Mouse (Mus musculus) olfactory bulb, adult 2 months (tissue): ENCODE measurements at regions not wholly inside any gene's neighbourhood (a gene's known extent, or its start where the extent isn't known, plus 50 kb on each side); places are given as distances from the start of the nearest gene placed in this dataset.

ENCODE experiments used
- H3K27ac ChIP-seq: fragments of 200-500 bp; 2 replicates; pipeline ENCODE4 v1.5.1; 2012; ENCODE audit warnings: low read depth, low read length; ENCODE audit not compliant: insufficient read depth
- H3K4me1 ChIP-seq: fragments of 200-500 bp; 2 replicates; pipeline ENCODE4 v1.6.1; 2012; ENCODE audit warnings: low read length; ENCODE audit not compliant: control insufficient read depth, insufficient read depth
- H3K4me3 ChIP-seq: fragments of 200-500 bp; 2 replicates; pipeline ENCODE4 v1.5.1; 2012; ENCODE audit warnings: mild to moderate bottlenecking, low read depth, low read length, moderate library complexity; ENCODE audit not compliant: insufficient read depth
- CTCF ChIP-seq: fragments of 200-500 bp; IDR thresholded peaks from 2 replicates; pipeline ENCODE4 v1.5.1; 2012; ENCODE audit warnings: low read depth, mild to moderate bottlenecking, low read length, moderate library complexity; ENCODE audit not compliant: insufficient read depth
- POLR2A ChIP-seq: fragments of 200-500 bp; IDR thresholded peaks from 2 replicates; pipeline ENCODE4 v1.6.1; 2012; ENCODE audit warnings: mild to moderate bottlenecking, low read depth, low read length, moderate library complexity; ENCODE audit not compliant: insufficient read depth
- WGBS: fragments of 180-500 bp; shearing (Covaris S2); methylation state at CpG from one replicate; pipeline ENCODE4 v1.1.7; 2018; 5-methylcytosine and 5-hydroxymethylcytosine counted together

DNA sequence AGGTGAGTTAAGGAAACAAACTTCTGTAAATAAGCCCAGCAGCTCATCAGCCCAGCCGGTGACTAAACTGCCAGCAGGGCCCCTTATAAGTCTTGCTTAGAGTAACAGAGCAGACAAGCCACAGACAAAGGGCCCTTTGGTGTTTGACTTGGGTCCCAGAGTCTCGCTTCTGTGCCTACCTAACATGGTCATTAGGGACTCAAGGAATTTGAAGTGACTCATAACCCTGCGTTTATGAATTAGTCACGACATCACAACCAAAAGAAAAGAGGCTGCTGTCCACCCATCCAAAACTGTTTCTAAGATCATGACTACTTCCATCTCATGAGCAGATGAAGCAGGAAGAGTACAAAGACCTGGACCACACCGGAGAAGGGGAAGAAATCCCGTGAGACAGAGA lies 227.5 kb upstream of the Fn1 start:
- no peak for TF ChIP-seq POLR2A
- no peak for TF ChIP-seq CTCF
- WGBS = 77% methylated on average over 6 of the region's 6 CpGs
- no peak overlapping the region for H3K4me3 ChIP-seq

GRCm38 (mm10) chr1:71876712-71877401 lies 223.9 kb upstream of the Fn1 start:
- no peaks in the 10 kb centered on the region for H3K4me1 ChIP-seq
- 79% methylated on average over 9 of the region's 9 CpGs for WGBS
- TF ChIP-seq CTCF (no peak), POLR2A (no peak)
- no peak overlapping the region for H3K4me3 ChIP-seq
- H3K27ac ChIP-seq = no peak overlapping the region

More for the DNA sequence above, 227.5 kb upstream of the Fn1 start:
- no peak overlapping the region for H3K27ac ChIP-seq
- H3K4me1 ChIP-seq = no peaks in the 10 kb centered on the region

DNA sequence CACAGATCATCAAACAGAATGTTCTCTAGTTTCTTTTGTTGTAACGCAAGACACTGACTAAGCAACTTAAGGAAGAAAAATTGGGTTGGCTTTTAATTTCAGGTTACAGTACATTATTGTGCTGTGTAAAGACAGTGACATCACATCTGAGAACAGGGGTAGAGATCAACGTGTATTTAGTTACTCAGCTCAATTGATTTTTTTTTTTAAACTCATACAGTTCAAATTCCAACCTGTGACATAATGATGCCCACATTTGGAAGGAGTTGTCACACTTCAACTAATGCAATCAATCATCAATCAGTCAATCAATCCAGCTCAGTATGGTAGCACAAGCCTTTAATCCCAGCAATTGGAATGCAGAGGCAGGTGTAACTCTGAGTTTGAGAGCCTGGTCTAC lies 221.0 kb upstream of the Fn1 start:
- Histone ChIP-seq H3K4me3 (no peak overlapping the region), H3K4me1 (no peaks in the 10 kb centered on the region), H3K27ac (no peak overlapping the region)
- WGBS = 68% methylated on average over 2 of the region's 2 CpGs
- TF ChIP-seq POLR2A (no peak), CTCF (no peak)

DNA sequence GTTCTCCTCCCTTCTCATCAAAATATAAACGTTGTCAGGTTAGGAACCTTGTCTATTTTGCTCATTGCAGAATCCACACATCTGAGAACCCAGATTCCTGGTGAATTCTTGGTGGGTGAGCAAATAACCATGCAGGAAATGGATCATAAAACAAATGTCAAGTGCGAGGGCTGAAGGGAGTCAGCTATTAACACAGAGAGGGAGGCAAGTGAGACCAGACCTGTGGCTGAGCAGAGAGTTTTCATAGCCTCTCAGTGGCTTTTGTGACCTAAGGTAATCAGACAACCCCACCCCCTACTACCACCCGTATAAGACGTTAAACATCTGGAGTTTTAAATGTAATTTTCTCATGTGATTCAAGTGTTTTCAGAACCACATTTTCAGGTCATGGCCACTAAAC lies 212.7 kb upstream of the Fn1 start:
- Histone ChIP-seq H3K4me1 (no peaks in the 10 kb centered on the region), H3K4me3 (no peak overlapping the region), H3K27ac (no peak overlapping the region)
- TF ChIP-seq CTCF = no peak
- TF ChIP-seq POLR2A = no peak
- 81% methylated on average over 4 of the region's 4 CpGs for WGBS

DNA sequence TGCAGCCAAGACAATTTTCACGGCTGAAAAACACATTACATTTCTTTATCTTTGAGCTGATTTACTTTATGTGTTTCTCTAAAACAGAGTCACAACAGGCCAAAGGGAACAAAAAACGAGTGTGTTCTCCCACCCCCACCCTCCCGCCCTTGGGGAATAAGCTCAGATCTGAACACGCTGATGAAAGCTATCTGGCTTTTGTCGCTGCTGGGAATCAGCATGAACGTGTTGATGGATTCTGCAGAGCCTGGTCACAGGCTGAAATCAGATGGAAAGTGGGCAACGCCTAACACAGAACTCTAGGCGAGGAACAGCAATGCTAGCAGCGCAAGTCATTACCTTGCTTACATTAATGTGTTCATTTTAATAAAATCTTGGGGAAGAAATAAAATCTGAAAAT lies 211.7 kb upstream of the Fn1 start:
- WGBS = 68% methylated on average over 9 of the region's 9 CpGs

GRCm38 (mm10) chr1:71853212-71853611 lies 200.2 kb upstream of the Fn1 start:
- TF ChIP-seq POLR2A (no peak), CTCF (no peak)
- Histone ChIP-seq H3K4me1 (no peaks in the 10 kb centered on the region), H3K4me3 (no peak overlapping the region), H3K27ac (no peak overlapping the region)
- 96% methylated on average over 2 of the region's 2 CpGs for WGBS

More for the DNA sequence above, 211.7 kb upstream of the Fn1 start:
- H3K4me3 ChIP-seq = no peak overlapping the region
- TF ChIP-seq CTCF = no peak
- no peak for TF ChIP-seq POLR2A
- H3K4me1 ChIP-seq = no peaks in the 10 kb centered on the region
- no peak overlapping the region for H3K27ac ChIP-seq

- no peak overlapping the region for H3K27ac ChIP-seq
- WGBS = 87% methylated on average over 8 of the region's 8 CpGs
- no peak overlapping the region for H3K4me3 ChIP-seq
- H3K4me1 ChIP-seq = no peaks in the 10 kb centered on the region
- TF ChIP-seq POLR2A = no peak
- no peak for TF ChIP-seq CTCF
Observed at GRCm38 (mm10) chr1:71851268-71851667, 198.3 kb upstream of the Fn1 start.

DNA sequence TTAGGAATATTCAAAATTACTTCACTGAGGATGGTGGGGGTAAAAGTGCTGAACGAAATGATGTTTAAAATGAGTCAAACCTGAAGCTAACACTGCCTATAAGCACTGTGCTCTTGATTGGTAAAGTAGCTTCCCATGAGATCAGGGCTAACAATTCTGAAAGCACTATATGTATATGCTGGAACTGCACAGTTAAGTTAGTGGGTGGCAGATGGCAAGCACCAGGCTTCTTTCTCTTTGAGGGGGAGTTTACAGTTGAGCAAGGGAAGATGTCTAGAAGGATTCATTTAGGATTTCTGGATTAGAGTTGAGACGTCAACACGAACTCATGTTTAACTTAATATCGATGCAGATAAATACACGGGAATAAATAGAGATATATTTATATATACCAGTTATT lies 195.7 kb upstream of the Fn1 start:
- TF ChIP-seq CTCF = no peak
- no peak for TF ChIP-seq POLR2A
- H3K27ac ChIP-seq = no peak overlapping the region
- WGBS = 89% methylated on average over 5 of the region's 5 CpGs
- no peaks in the 10 kb centered on the region for H3K4me1 ChIP-seq
- H3K4me3 ChIP-seq = no peak overlapping the region

GRCm38 (mm10) chr1:71844938-71845685 lies 192.1 kb upstream of the Fn1 start:
- WGBS = 69% methylated on average over 16 of the region's 16 CpGs
- Histone ChIP-seq H3K4me1 (no peaks in the 10 kb centered on the region), H3K27ac (no peak overlapping the region), H3K4me3 (no peak overlapping the region)
- no peak for TF ChIP-seq POLR2A
- TF ChIP-seq CTCF = no peak

GRCm38 (mm10) chr1:71837764-71838163 lies 184.8 kb upstream of the Fn1 start:
- H3K4me1 ChIP-seq = no peaks in the 10 kb centered on the region
- TF ChIP-seq CTCF (no peak), POLR2A (no peak)
- 39% methylated on average over 12 of the region's 12 CpGs for WGBS
- no peak overlapping the region for H3K27ac ChIP-seq
- no peak overlapping the region for H3K4me3 ChIP-seq
